Mouse (Mus musculus) gastrocnemius, postnatal 36 days (tissue): ENCODE measurements around the gene Blmh. TPM values are rescaled to one million over a fixed set of nuclear protein-coding genes. Genes with fewer than 3 reads are reported as not detected.

Experiments
- DNase-seq, 2 experiments: peaks; one replicate each; pipeline ENCODE4 v3.0.0; 2022
- intact Hi-C: fragments of 180-260 bp; cut with DNase I; formaldehyde crosslinking; loops from one replicate; pipeline ENCODE4 v1.15.1; 2025
- total RNA-seq, 2 experiments: library from RNA; stranded (reverse); gene quantifications; 2 replicates each; pipeline ENCODE4 v1.2.3; 2021

Blmh gene
- total RNA-seq, 2 experiments from 2014 or later, result 29.6 to 33.0 TPM

GRCm38 (mm10) chr11:76995966-76996672, 71.5 kb downstream of the Blmh start:
- intact Hi-C loops, result loop anchor here (2.0 kb wide), 1 partner anchor 97 kb away; no protein-coding TSS in a partner anchor
- no peak for DNase-seq

- intact Hi-C loops, result loop anchor here (2.0 kb wide), 1 partner anchor 95 kb away; no protein-coding TSS in a partner anchor
- DNase-seq, result peak; percentile 63 to 64
Measured at GRCm38 (mm10) chr11:76997305-76997704, 72.7 kb downstream of the Blmh start.

- no peak for DNase-seq
- intact Hi-C loops, result loop anchor here (2.0 kb wide), 1 partner anchor 95 kb away; no protein-coding TSS in a partner anchor
Measured at GRCm38 (mm10) chr11:76997916-76998704, 73.5 kb downstream of the Blmh start, which contains the start of gene Slc6a4. Slc6a4 (plus strand) TSS chr11:76998603.

- intact Hi-C loops, result no loop called here
Measured at GRCm38 (mm10) chr11:76998705-76999226, 74.2 kb downstream of the Blmh start.

GRCm38 (mm10) chr11:77000741-77001140, 76.1 kb downstream of the Blmh start:
- intact Hi-C loops, result no loop called here
- no peak for DNase-seq

More at GRCm38 (mm10) chr11:76998705-76999226, 74.2 kb downstream of the Blmh start:
- no peak for DNase-seq

- intact Hi-C loops, result no loop called here
- no peak for DNase-seq
Measured at GRCm38 (mm10) chr11:77002361-77002760, 77.8 kb downstream of the Blmh start.

- DNase-seq, result no peak
- intact Hi-C loops, result no loop called here
Measured at GRCm38 (mm10) chr11:77005881-77006280, 81.3 kb downstream of the Blmh start.

GRCm38 (mm10) chr11:77006616-77007015, 82.0 kb downstream of the Blmh start:
- intact Hi-C loops, result no loop called here
- DNase-seq, result no peak

GRCm38 (mm10) chr11:77009069-77010025, 84.7 kb downstream of the Blmh start:
- DNase-seq, result no peak
- intact Hi-C loops, result no loop called here

GRCm38 (mm10) chr11:77010762-77011475, 86.3 kb downstream of the Blmh start:
- intact Hi-C loops, result no loop called here
- no peak for DNase-seq

GRCm38 (mm10) chr11:77018046-77018445, 93.4 kb downstream of the Blmh start:
- intact Hi-C loops, result no loop called here
- no peak for DNase-seq

- DNase-seq, result no peak
- intact Hi-C loops, result no loop called here
Measured at GRCm38 (mm10) chr11:77019539-77019938, 94.9 kb downstream of the Blmh start.

GRCm38 (mm10) chr11:77021749-77022396, 97.3 kb downstream of the Blmh start:
- DNase-seq, result no peak
- intact Hi-C loops, result no loop called here

GRCm38 (mm10) chr11:77026559-77026958, 102.0 kb downstream of the Blmh start:
- intact Hi-C loops, result no loop called here
- DNase-seq, result no peak

GRCm38 (mm10) chr11:77028157-77028556, 103.5 kb downstream of the Blmh start:
- intact Hi-C loops, result no loop called here

GRCm38 (mm10) chr11:77031151-77031934, 106.7 kb downstream of the Blmh start:
- DNase-seq, result no peak
- intact Hi-C loops, result no loop called here

More at GRCm38 (mm10) chr11:77028157-77028556, 103.5 kb downstream of the Blmh start:
- no peak for DNase-seq
